Mouse (Mus musculus) heart, adult 11 months (tissue): Measurements from ENCODE around the gene Agbl4.

Experiments used
- DNase-seq: peaks from one replicate; pipeline ENCODE4 v3.0.0; 2022

Gene Agbl4

GRCm38 (mm10) chr4:111284625-111285024, 887.2 kb downstream of the Agbl4 start:
- no peak for DNase-seq

- DNase-seq, result no peak
Measured at GRCm38 (mm10) chr4:111294528-111295241, 897.2 kb downstream of the Agbl4 start.

- no peak for DNase-seq
Measured at GRCm38 (mm10) chr4:111306518-111306917, 909.1 kb downstream of the Agbl4 start.

GRCm38 (mm10) chr4:111307166-111307565, 909.7 kb downstream of the Agbl4 start:
- peak; percentile 62 for DNase-seq

GRCm38 (mm10) chr4:111307633-111308032, 910.2 kb downstream of the Agbl4 start:
- peak; percentile 36 for DNase-seq

GRCm38 (mm10) chr4:111308572-111309288, 911.3 kb downstream of the Agbl4 start:
- peak; percentile 57 for DNase-seq

GRCm38 (mm10) chr4:111327094-111327493, 929.6 kb downstream of the Agbl4 start:
- peak; percentile 93 for DNase-seq

- DNase-seq, result no peak
Measured at GRCm38 (mm10) chr4:111327760-111328373, 930.4 kb downstream of the Agbl4 start.

GRCm38 (mm10) chr4:111329501-111329900, 932.0 kb downstream of the Agbl4 start:
- no peak for DNase-seq

GRCm38 (mm10) chr4:111332864-111333263, 935.4 kb downstream of the Agbl4 start:
- DNase-seq, result peak; percentile 36

- DNase-seq, result no peak
Measured at GRCm38 (mm10) chr4:111349965-111350364, 952.5 kb downstream of the Agbl4 start.

- DNase-seq, result no peak
Measured at GRCm38 (mm10) chr4:111350615-111351525, 953.4 kb downstream of the Agbl4 start.

- DNase-seq, result no peak
Measured at GRCm38 (mm10) chr4:111356584-111357115, 959.2 kb downstream of the Agbl4 start.

GRCm38 (mm10) chr4:111357176-111357575, 959.7 kb downstream of the Agbl4 start:
- DNase-seq, result no peak

GRCm38 (mm10) chr4:111364199-111364598, 966.7 kb downstream of the Agbl4 start:
- no peak for DNase-seq

GRCm38 (mm10) chr4:111367771-111368170, 970.3 kb downstream of the Agbl4 start:
- no peak for DNase-seq

- no peak for DNase-seq
Measured at GRCm38 (mm10) chr4:111377159-111377558, 979.7 kb downstream of the Agbl4 start.

- DNase-seq, result no peak
Measured at GRCm38 (mm10) chr4:111378071-111378470, 980.6 kb downstream of the Agbl4 start.

GRCm38 (mm10) chr4:111383101-111383500, 985.6 kb downstream of the Agbl4 start:
- DNase-seq, result peak; percentile 29

- DNase-seq, result peak; percentile 93
Measured at GRCm38 (mm10) chr4:111390736-111391135, 993.3 kb downstream of the Agbl4 start.

GRCm38 (mm10) chr4:111399784-111400183, 1002.3 kb downstream of the Agbl4 start:
- DNase-seq, result no peak

- DNase-seq, result no peak
Measured at GRCm38 (mm10) chr4:111400676-111401075, 1003.2 kb downstream of the Agbl4 start.
